Mouse (Mus musculus) embryonic facial prominence, embryonic 11.5 days (tissue): Measurements from ENCODE around the gene Tgm5. TPM values are rescaled to one million over a fixed set of nuclear protein-coding genes. Genes with fewer than 3 reads are reported as not detected.

Experiments
- ATAC-seq: fragments of 200-750 bp; cut with Nextera tagmentation; replicated peaks from 2 replicates; pipeline ENCODE4 v1.8.0; 2017; ENCODE audit warnings: low read depth; ENCODE audit not compliant: insufficient number of reproducible peaks, low FRiP score, low TSS enrichment
- DNase-seq: peaks from one replicate; pipeline ENCODE4 v3.0.0-alpha.2; 2015; ENCODE audit warnings: low spot score
- H3K27ac ChIP-seq: fragments of 300-500 bp; sonication (generic); replicated peaks from 2 replicates; pipeline ENCODE4 v1.5.1; 2014; ENCODE audit warnings: mild to moderate bottlenecking, low read depth, low read length, control low read depth
- H3K27me3 ChIP-seq: fragments of 300-500 bp; sonication (generic); 2 replicates; pipeline ENCODE4 v1.6.1; 2014; ENCODE audit warnings: mild to moderate bottlenecking, low read length, moderate library complexity, mixed read lengths; ENCODE audit not compliant: control insufficient read depth, insufficient read depth
- H3K36me3 ChIP-seq: fragments of 300-500 bp; sonication (generic); replicated peaks from 2 replicates; pipeline ENCODE4 v1.6.1; 2014; ENCODE audit warnings: low read depth, mild to moderate bottlenecking, low read length, moderate library complexity, mixed read lengths; ENCODE audit not compliant: control insufficient read depth, insufficient read depth
- H3K4me1 ChIP-seq: fragments of 300-500 bp; sonication (generic); 2 replicates; pipeline ENCODE4 v1.6.1; 2014; ENCODE audit warnings: low read length, mixed read lengths; ENCODE audit not compliant: control insufficient read depth, insufficient read depth
- H3K4me2 ChIP-seq: fragments of 300-500 bp; sonication (generic); 2 replicates; pipeline ENCODE4 v1.6.1; 2014; ENCODE audit warnings: low read depth, mild to moderate bottlenecking, control low read depth, low read length, moderate library complexity
- H3K4me3 ChIP-seq: fragments of 300-500 bp; sonication (generic); 2 replicates; pipeline ENCODE4 v1.5.1; 2014; ENCODE audit warnings: low read depth, low read length, control low read depth
- H3K9ac ChIP-seq: fragments of 300-500 bp; sonication (generic); replicated peaks from 2 replicates; pipeline ENCODE4 v1.6.1; 2014; ENCODE audit warnings: mild to moderate bottlenecking, control low read depth, low read length
- H3K9me3 ChIP-seq: fragments of 300-500 bp; sonication (generic); replicated peaks from 2 replicates; pipeline ENCODE4 v1.6.1; 2016; ENCODE audit warnings: mild to moderate bottlenecking, low read length, inconsistent platforms, mixed read lengths; ENCODE audit not compliant: control insufficient read depth
- WGBS: fragments of 180-500 bp; shearing (Covaris S2); extraction: QIAGEN DNeasy Blood & Tissue Kit; methylation state at CpG from one replicate; pipeline ENCODE4 v1.1.7; 2014; 5-methylcytosine and 5-hydroxymethylcytosine counted together
- polyA plus RNA-seq: library from polyadenylated mRNA; unstranded; fragments of >200 nt; fragmentation: Nextera tagmentation; extraction: Ambion mirVana; gene quantifications from 2 replicates; pipeline ENCODE4 v1.2.1, GENCODE M21; 2014

Tgm5 gene
- polyA plus RNA-seq, 1 experiment from 2014 or later = not detected

DNA sequence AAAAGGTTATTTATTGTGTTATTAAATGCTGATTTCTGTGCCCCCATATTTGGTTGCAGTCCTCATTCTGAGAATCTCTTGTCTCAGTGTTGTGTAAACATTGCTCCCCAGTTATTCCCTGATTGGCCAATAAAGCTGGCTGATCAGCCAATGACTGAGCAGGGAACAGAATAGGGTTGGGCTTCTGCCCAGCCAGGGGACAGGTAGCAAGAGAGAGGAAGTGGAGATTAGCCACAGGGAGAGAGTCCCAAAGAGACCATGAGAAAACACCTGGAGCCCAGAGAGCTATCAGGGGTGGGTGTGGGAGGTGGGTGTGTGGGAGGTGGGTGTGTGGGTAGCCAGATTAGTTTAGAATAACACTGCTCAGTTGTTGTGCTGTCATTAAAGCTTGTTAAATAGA is 20.3 kb upstream of the Tgm5 start:
- DNase-seq (no peak), ATAC-seq (no peak)
- no peak overlapping the region for H3K4me2 ChIP-seq
- H3K27me3 ChIP-seq = no peaks in the 10 kb centered on the region
- H3K4me1 ChIP-seq = no peaks in the 10 kb centered on the region
- no peak overlapping the region for H3K9ac ChIP-seq
- H3K9me3 ChIP-seq = no peaks in the 10 kb centered on the region
- no peak overlapping the region for H3K4me3 ChIP-seq
- H3K36me3 ChIP-seq = no peaks in the 10 kb centered on the region
- H3K27ac ChIP-seq = no peak overlapping the region

DNA sequence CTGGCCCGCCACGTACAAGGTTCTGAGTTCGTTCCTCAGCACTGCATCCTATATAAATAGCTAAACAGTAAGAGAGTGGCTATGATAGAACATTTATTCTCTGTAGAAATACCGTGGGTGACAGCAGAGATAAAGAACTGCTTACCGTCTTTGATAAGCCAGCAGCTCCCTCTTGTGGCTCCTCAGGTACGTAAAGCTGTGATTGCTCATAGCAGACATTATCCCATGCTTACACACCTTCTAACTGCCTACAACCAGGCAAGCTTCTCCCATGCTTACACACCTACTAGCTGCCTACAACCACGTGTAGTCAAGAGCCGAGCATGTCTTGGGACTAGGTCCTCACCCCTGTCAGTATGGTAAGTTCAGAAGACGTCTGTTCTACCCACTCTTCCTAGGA is 16.4 kb upstream of the Tgm5 start:
- Histone ChIP-seq H3K9me3 (no peaks in the 10 kb centered on the region), H3K36me3 (no peaks in the 10 kb centered on the region), H3K27me3 (no peaks in the 10 kb centered on the region), H3K4me1 (no peaks in the 10 kb centered on the region), H3K4me3 (no peak overlapping the region), H3K4me2 (no peak overlapping the region), H3K9ac (no peak overlapping the region), H3K27ac (no peak overlapping the region)
- DNase-seq (peak; percentile 72), ATAC-seq (no peak)
- 30% methylated on average over 9 of the region's 9 CpGs for WGBS

DNA sequence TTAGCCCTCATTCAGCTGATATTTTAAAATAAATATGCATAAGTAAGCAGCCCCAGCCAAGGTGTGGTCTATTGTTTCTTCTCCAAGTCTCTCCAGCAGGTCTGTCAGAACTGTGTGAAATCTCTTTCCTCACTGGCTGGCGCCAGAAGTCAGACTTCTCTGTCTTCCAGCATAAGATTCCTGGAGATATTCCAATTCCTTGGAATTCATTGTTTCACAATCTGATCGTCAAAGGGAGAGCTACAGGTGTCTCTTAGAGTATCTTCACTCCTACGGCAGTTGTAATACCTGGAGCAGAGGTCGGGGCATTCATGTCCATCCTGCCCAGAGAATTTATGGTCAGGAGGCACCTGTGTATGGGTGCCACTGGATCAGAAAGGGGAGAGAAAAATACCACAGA is 4.1 kb upstream of the Tgm5 start:
- Histone ChIP-seq H3K4me1 (no peaks in the 10 kb centered on the region), H3K9ac (no peak overlapping the region), H3K4me2 (no peak overlapping the region), H3K27me3 (no peaks in the 10 kb centered on the region), H3K4me3 (no peak overlapping the region), H3K27ac (no peak overlapping the region), H3K9me3 (no peaks in the 10 kb centered on the region), H3K36me3 (no peaks in the 10 kb centered on the region)
- DNase-seq (no peak), ATAC-seq (no peak)
- WGBS = 70% methylated on average over 4 of the region's 4 CpGs

DNA sequence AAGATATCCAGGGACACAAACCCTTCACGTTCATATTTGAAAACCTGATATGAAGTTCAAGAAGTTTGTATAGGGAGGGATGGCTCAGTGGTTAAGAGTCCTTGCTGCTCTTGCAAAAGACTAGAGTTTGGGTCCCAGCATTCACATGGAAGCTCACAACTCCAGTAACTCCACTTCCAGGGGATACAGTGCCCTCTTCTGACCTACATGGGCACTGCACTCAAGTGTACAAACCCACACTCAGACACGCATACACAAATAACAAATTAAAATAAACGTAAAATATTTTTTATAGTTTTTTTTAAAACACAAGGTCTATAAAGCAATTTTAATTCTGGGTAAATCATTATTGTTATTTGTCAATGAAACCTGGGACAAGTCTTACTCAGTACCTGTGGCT is 2.9 kb upstream of the Tgm5 start:
- no peak for ATAC-seq
- Histone ChIP-seq H3K27ac (no peak overlapping the region), H3K27me3 (no peaks in the 10 kb centered on the region), H3K4me2 (no peak overlapping the region), H3K36me3 (no peaks in the 10 kb centered on the region), H3K9ac (no peak overlapping the region), H3K9me3 (no peaks in the 10 kb centered on the region), H3K4me3 (no peak overlapping the region), H3K4me1 (no peaks in the 10 kb centered on the region)
- DNase-seq = no peak
- WGBS = 89% methylated on average over 3 of the region's 3 CpGs

GRCm38 (mm10) chr2:121082626-121083025 is 3.0 kb downstream of the Tgm5 start:
- no peaks in the 10 kb centered on the region for H3K4me1 ChIP-seq
- H3K4me3 ChIP-seq = no peak overlapping the region
- no peaks in the 10 kb centered on the region for H3K36me3 ChIP-seq
- no peaks in the 10 kb centered on the region for H3K27me3 ChIP-seq
- no peak for ATAC-seq
- H3K27ac ChIP-seq = no peak overlapping the region
- H3K9ac ChIP-seq = no peak overlapping the region
- no peaks in the 10 kb centered on the region for H3K9me3 ChIP-seq
- WGBS = 85% methylated on average over 1 of the region's 1 CpGs
- H3K4me2 ChIP-seq = no peak overlapping the region
- no peak for DNase-seq

DNA sequence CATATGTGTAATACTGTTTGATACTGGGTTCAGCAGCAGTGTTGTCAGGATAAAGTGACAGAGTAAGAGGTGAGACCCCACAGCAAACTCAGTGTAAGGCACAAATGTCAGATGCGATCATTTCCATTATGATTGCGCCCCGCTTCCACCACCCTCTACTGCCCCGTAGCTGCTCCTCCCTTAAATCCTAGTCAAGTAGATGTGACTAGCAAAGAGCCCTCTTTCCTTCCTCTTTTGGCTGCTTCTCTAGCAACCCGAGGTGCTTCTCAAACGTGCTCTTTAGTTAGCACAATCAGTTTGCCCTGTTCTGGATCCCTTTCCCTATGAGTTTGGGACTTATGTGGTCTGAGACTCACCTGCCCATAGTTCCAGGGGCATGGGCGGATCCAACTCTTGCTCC is 10.9 kb downstream of the Tgm5 start:
- 84% methylated on average over 7 of the region's 7 CpGs for WGBS
- Histone ChIP-seq H3K4me3 (no peak overlapping the region), H3K36me3 (no peaks in the 10 kb centered on the region), H3K27ac (no peak overlapping the region), H3K27me3 (no peaks in the 10 kb centered on the region), H3K9me3 (no peaks in the 10 kb centered on the region), H3K4me2 (no peak overlapping the region), H3K4me1 (no peaks in the 10 kb centered on the region), H3K9ac (no peak overlapping the region)
- ATAC-seq (no peak), DNase-seq (no peak)

GRCm38 (mm10) chr2:121071871-121072270 is 13.8 kb downstream of the Tgm5 start:
- ATAC-seq = no peak

GRCm38 (mm10) chr2:121069506-121069905 is 16.1 kb downstream of the Tgm5 start:
- no peak overlapping the region for H3K4me2 ChIP-seq
- H3K4me1 ChIP-seq = no peaks in the 10 kb centered on the region
- ATAC-seq (no peak), DNase-seq (no peak)
- no peak overlapping the region for H3K9ac ChIP-seq
- H3K36me3 ChIP-seq = no peaks in the 10 kb centered on the region
- H3K9me3 ChIP-seq = no peaks in the 10 kb centered on the region
- H3K27ac ChIP-seq = no peak overlapping the region
- no peaks in the 10 kb centered on the region for H3K27me3 ChIP-seq
- no peak overlapping the region for H3K4me3 ChIP-seq
- WGBS = 80% methylated on average over 6 of the region's 6 CpGs

More at GRCm38 (mm10) chr2:121071871-121072270, 13.8 kb downstream of the Tgm5 start:
- Histone ChIP-seq H3K9me3 (no peaks in the 10 kb centered on the region), H3K27me3 (no peaks in the 10 kb centered on the region), H3K27ac (no peak overlapping the region), H3K4me2 (no peak overlapping the region), H3K9ac (no peak overlapping the region), H3K4me3 (no peak overlapping the region), H3K36me3 (no peaks in the 10 kb centered on the region), H3K4me1 (no peaks in the 10 kb centered on the region)
- DNase-seq = no peak
- WGBS = 72% methylated on average over 6 of the region's 6 CpGs
